Mouse (Mus musculus) CD4-positive helper T cell, adult 2 months (primary cell): ENCODE measurements at regions not wholly inside any gene's neighbourhood (a gene's known extent, or its start where the extent isn't known, plus 50 kb on each side); places are given as distances from the start of the nearest gene placed in this dataset.

Experiments
- DNase-seq: peaks from one replicate; pipeline ENCODE4 v3.0.0-alpha.2; 2012; ENCODE audit warnings: low read depth, missing footprints, low spot score

DNA sequence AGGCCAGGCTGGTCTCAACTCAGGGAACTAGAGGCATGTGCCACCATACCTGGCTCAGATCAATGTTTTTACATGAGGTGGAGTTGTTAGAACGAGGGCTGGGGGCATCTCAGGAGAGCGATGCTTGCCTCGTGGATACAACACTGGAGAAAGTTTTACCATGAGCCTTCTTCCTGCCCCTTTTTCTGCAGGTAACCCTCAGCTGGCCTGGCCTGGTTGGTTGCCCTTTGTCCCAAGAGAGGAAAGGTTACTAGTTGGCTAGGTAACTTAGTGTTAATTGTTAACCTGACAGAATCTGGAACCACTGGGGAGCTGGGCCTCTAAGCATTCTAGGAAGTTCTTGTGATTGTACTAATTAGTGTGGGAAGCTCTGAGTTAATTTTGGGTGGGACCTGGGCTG, 81.0 kb upstream of the Sertad2 start:
- DNase-seq = no peak

DNA sequence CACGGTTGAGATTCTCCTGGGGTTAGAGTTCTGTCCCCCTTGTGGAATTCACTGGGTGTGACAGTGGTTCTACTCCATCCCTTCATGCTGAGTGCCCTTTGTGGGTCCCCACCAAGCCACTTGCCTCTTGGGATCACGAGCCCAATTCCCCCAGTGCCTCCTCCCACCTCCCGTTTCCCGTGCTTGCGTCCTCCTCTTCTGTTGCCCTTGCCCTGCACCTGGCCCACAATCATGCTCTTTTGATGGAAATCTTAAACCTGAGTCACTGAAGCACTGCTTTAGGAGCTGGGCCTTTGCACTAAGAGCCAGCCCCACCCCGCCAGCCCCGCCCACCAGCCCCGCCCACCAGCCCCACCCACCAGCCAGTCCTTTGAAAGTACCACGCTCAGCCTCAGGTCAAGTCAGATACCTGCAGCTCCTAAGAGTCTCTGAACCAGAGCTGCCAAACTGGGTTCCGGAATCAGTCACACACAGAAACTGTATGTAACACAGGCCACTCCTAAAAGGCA, 79.8 kb upstream of the Sertad2 start:
- no peak for DNase-seq

DNA sequence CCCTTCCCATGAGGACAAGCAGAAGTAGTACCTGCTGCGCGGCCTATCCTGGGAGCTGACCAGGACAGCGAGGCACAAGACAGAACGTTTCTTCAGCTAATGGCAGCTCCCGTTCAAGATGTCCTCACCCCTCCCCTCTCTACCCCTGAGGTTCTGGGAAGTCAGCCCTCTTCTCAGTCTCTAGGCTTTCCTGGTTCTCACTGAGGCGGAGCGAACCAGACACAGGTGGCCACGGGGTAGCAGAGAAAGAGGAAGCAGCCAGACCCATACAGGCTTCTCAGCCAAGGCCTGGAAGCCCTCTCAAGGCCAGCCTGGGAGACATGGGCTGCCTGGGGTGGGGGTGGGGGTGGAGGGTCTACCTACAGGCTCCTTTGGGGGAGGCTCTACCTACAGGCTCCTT, 78.5 kb upstream of the Sertad2 start:
- no peak for DNase-seq

DNA sequence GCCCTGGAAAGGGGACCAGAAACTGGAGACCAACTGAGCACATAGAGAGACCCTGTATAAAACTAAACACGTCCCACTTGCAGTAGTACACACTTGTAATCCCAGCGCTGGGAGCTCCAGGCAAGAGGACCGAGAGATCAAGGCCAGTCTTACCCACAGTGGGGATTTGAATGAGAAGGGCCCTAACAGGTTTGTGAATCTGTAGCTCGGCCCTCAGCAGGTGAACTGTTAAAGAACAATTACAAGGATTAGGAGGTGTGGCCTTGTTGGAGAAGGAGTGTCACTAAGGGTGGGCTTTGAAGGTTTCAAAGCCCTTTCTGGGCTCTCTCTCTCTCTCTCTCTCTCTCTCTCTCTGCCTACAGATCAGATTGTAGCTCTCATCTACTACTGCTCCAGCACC, 76.5 kb upstream of the Sertad2 start:
- no peak for DNase-seq

DNA sequence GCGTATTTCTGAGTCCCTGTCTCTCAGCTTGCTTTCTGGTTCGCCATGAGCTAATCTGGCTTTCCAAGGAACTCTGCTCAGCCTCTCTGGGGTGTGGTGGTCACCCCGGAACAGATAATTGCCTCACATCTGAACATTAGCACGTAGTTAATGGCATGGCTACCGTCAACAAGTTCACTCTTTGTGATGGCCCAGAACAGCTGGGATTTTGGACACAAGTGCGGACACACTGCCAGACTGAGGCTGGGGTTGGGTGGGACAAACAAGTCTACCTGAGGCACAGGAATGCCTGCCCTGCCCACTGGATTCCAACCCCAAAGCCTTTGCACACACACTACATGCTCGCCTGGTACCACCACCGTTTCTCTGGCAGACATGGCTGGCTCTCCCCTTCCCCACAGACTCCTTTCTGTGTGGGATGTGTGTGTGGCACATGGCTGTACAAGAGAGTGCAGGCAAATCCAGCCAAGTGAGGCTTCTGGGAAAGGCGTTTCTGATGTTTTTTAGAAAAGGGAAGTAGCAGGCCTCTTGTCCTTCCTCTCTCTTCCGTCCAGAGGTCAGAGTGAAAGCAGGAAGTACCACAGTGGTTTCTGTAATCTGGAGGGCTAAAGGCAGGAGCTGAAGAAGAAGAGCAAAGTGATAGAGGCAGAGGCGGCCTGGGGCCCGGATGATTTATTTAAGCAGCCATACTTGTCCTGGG, 74.6 kb upstream of the Sertad2 start:
- DNase-seq = no peak

DNA sequence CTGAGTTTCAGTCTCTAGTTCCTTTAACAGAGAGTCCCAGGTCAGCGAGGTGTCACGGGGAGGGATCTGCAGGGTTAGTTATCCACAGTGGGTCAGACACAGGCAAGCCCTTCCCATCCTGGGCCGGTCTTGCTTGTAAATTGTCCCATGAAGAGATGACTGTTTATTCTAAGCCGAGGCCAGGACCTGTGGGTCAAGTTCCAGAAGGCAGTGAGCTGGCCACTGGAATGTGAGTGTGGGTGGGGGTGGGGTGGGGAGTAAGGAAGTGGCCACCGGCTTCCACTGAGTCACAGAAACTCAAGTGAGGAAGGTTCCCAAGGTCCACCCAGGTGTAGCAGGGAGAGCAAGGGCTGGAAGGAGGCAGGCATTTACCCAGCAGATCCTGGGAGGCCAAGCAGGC, 73.7 kb upstream of the Sertad2 start:
- no peak for DNase-seq

DNA sequence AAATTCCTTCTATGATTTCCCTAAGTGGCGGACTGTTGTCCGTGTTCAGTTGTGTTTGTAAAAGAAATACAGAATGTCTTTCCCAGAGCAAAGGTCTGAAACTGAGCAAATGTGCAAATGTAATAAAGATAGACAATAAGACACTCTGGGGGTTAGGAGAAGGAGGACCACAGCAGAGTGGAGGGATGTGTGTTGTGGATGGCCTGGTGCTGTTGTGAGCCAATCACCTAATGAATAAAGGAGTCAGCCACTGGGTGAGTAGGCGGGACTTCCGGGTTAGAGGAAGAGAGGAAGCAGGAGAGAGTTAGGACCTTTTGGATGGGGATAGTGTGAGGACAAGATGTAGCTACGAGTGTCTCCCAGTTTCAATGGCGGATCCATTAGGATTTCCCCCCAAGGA, 72.7 kb upstream of the Sertad2 start:
- no peak for DNase-seq

DNA sequence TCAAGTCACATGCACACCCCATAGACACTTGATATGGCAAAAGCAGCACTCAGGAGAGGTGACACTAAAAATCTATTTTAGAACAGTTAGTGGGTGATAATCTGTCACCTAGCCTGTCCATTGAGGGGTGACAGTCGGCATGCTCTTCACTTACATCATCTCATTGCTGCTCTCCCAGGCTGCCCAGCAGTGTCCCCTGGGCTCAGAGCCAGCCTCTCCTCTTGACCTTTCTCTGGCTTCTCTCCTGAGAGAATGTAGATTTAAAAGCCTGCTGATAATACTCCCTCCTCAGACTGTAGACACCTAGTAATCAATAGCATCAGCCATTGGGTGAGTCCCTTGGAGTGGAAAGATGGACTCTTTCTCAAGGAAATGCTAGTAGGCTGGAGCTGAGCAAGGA, 70.7 kb upstream of the Sertad2 start:
- no peak for DNase-seq

DNA sequence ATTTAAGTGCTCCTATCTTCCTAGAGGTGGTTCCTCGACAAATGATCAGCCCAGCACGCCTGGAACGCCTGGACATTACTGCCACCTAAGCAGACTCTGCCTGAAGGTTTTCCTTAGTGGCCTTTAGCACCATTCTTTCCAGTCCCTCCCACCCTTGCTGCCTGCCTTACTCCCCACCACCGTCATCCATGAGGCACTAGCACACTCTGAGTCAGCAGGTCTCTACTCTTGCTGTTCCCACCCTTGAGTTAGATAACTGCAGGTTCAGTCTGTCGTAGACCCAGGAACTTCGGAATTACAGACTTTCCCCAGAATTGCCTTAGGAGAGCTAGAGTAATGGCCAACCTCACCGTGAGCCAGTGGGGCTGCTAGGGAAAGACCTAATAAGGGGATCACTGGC, 67.4 kb upstream of the Sertad2 start:
- no peak for DNase-seq

DNA sequence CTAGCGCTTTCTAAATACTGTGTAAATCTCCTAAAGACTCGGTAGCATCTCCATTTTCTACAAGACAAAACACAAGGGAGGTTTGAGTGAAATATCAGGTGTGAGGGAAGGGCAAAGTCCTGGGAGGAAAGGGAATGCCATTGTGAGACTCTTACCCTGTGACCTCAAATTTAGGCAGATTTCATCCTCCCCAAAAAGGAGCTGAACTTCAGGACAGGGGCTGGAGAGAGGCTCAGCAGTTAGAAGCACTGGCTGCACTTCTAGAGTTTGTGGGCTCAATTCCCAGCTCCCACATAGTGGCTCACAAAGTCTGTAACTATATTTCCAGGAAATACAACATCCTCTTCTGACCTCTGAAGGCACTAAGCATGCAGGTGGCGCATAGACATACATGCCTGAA, 66.6 kb upstream of the Sertad2 start:
- DNase-seq = no peak

DNA sequence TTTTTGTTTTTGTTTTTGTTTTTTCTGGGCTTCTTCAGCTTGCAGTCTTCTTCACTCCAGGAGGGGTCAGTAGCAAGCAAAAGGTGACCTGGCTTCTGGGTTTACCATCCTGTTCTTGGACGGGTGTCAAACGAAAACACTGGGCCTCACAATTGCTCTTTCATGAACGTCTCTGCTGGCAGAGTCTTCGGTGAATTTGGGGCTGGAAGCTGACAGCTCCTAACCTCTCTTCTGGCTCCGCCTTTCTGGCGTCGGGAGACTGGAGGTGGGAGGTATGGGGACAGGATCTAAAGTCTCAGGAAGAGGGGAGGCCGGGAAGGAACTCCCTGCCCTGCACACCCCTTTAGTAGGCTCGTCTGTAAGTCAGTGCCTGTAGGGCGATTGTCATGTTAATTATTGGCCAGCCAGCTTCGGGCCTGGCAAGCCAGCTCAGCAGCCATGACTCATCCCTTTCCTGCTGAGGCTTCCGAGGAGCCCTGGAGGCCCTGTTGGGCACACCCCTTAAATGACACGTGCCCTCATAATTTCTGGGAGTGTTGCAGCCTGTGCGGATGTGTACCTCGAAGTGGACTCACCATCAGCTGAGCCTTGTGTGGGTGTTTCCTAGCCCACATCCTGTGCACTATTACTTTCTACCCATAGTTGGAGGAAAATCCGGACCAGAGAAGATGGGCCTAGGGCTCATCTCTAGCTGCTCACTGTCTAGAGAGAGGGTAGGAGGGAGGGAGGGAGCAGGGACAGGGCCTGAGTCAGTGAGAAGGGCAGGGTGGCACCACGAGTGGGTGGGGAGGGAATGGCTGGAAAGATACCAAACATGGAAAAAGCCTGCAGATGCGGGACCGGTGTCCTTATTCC, 65.6 kb upstream of the Sertad2 start:
- peak; percentile 82 for DNase-seq

DNA sequence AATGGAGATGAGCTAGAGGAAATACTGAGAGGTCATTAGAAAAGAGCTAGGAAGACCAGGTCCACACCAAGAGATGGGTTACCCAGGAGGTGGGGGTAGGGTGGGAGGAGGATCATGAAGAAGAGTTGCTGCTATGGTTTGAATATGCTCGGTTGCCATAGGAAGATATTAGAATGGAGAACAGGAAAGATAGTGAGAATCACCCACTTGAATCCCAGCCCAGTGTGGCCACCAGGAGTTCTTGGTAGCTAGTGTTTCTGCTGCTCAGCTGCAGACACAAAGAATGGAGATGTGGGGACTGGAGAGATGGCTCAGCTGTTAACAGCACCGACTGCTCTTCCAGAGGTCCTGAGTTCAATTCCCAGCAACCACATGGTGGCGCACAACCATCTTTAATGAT, 62.4 kb upstream of the Sertad2 start:
- no peak for DNase-seq

DNA sequence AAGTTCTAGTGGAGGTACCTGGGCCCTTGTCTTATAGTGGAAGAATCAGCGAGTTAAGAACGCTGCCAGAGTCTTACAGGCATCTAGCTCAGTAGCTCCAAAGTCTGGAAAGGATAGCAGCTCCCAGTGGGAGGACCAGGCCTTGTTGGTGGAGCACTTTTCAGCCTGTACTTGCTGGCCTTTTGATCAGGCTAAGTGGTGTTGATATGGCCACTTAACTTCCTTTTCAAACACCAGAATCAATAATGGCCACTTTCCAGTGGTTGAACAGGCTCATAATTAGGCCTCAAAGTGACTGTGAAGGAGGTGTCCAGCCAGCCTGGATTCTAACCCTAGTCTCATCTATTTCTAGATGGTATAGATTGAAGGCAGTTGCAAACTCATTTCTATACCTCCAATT, 57.7 kb upstream of the Sertad2 start:
- DNase-seq = no peak
